Comparison of ENCODE assay signal across 8 mouse cellular contexts in genomic region chr5:44100544-44101230, GRCm38 (mm10). TPM values are rescaled to one million over a fixed set of nuclear protein-coding genes. Genes with fewer than 3 reads are reported as not detected.
DNase-seq lines count a peak whose midpoint lies in the region; ATAC-seq and TF ChIP-seq lines count a peak whose summit lies in the region.

No protein-coding gene starts in this region.

- H3K9ac ChIP-seq in hindbrain, embryonic 14.5 days: peak overlapping the region; percentile 82
- H3K9ac ChIP-seq in limb, embryonic 12.5 days (replicated peaks): peak overlapping the region; percentile 87
- peak overlapping the region; percentile 95 for H3K9ac ChIP-seq in midbrain, embryonic 11.5 days (ENCODE audit: low read length)

- TF ChIP-seq POLR2A in brain, embryonic 14.5 days (IDR thresholded peaks at IDR 0.05; ENCODE audit: borderline replicate concordance, extremely low read depth, insufficient read depth, insufficient read length, poor library complexity, severe bottlenecking): 0 out of 2 replicates have a peak, but pooled peaks have one; percentile 46
- TF ChIP-seq POLR2A in embryonic fibroblast, embryonic 13.5 days (IDR thresholded peaks at IDR 0.05; ENCODE audit: low read depth, low read length): no peak

- no peaks in the 10 kb centered on the region for H3K9me3 ChIP-seq in hindbrain, embryonic 14.5 days (ENCODE audit: control insufficient read depth, low read length)
- no peaks in the 10 kb centered on the region for H3K9me3 ChIP-seq in limb, embryonic 12.5 days
- no peaks in the 10 kb centered on the region for H3K9me3 ChIP-seq in midbrain, embryonic 11.5 days (ENCODE audit: control insufficient read depth, low read length)

- peak overlapping the region; percentile 49 for H3K4me3 ChIP-seq in embryonic fibroblast, embryonic 13.5 days (ENCODE audit: insufficient read depth, low read length)
- H3K4me3 ChIP-seq in hindbrain, embryonic 14.5 days (replicated peaks; ENCODE audit: low read length): peak overlapping the region; percentile 75
- H3K4me3 ChIP-seq in limb, embryonic 12.5 days (replicated peaks): peak overlapping the region; percentile 76
- H3K4me3 ChIP-seq in midbrain, embryonic 11.5 days (ENCODE audit: low read depth, low read length): peak overlapping the region; percentile 72

- WGBS in hindbrain, embryonic 14.5 days: under 1% methylated on average over 43 of the region's 43 CpGs
- WGBS in limb, embryonic 12.5 days: under 1% methylated on average over 42 of the region's 43 CpGs
- WGBS in midbrain, embryonic 11.5 days: under 1% methylated on average over 43 of the region's 43 CpGs

- no peaks in the 10 kb centered on the region for H3K27me3 ChIP-seq in hindbrain, embryonic 14.5 days (ENCODE audit: control insufficient read depth, insufficient read depth, low read length)
- 0 out of 2 replicates have a peak, but pooled peaks cover 3% of the 10 kb centered on the region for H3K27me3 ChIP-seq in limb, embryonic 12.5 days
- no peaks in the 10 kb centered on the region for H3K27me3 ChIP-seq in midbrain, embryonic 11.5 days (ENCODE audit: control insufficient read depth, insufficient read depth, low read length)

- H3K27ac ChIP-seq in embryonic fibroblast, embryonic 13.5 days (ENCODE audit: insufficient read depth, low read length): no peak overlapping the region
- H3K27ac ChIP-seq in hindbrain, embryonic 14.5 days: peak overlapping the region; percentile 82
- peak overlapping the region; percentile 97 for H3K27ac ChIP-seq in limb, embryonic 12.5 days
- peak overlapping the region; percentile 91 for H3K27ac ChIP-seq in midbrain, embryonic 11.5 days (ENCODE audit: low read depth, low read length)

- DNase-seq in heart, adult 11 months: peak; percentile 90
- DNase-seq in heart, adult 8-10 months (ENCODE audit: low spot score): no peak
- peak; percentile 89 for DNase-seq in brain, embryonic 14.5 days (ENCODE audit: low read depth)
- peak; percentile 64 for DNase-seq in hindbrain, embryonic 14.5 days (ENCODE audit: low spot score)
- peak; percentile 99 for DNase-seq in midbrain, embryonic 11.5 days (ENCODE audit: low spot score, missing footprints)
- peak; percentile 49 for DNase-seq in testis, postnatal 10 days (ENCODE audit: low spot score)

- no peaks in the 10 kb centered on the region for H3K36me3 ChIP-seq in hindbrain, embryonic 14.5 days (replicated peaks; ENCODE audit: control insufficient read depth, insufficient read depth)
- H3K36me3 ChIP-seq in limb, embryonic 12.5 days: no peaks in the 10 kb centered on the region
- no peaks in the 10 kb centered on the region for H3K36me3 ChIP-seq in midbrain, embryonic 11.5 days (ENCODE audit: control insufficient read depth, insufficient read depth, low read length)

- peak overlapping the region; percentile 95 for H3K4me2 ChIP-seq in hindbrain, embryonic 14.5 days (replicated peaks)
- peak overlapping the region; percentile 89 for H3K4me2 ChIP-seq in limb, embryonic 12.5 days
- peak overlapping the region; percentile 58 for H3K4me2 ChIP-seq in midbrain, embryonic 11.5 days

- ATAC-seq in hindbrain, embryonic 14.5 days (ENCODE audit: low FRiP score): peak; percentile 80
- ATAC-seq in limb, embryonic 12.5 days (ENCODE audit: insufficient number of reproducible peaks, insufficient read depth, low FRiP score, low TSS enrichment, low read depth): peak; percentile 74
- ATAC-seq in midbrain, embryonic 11.5 days (ENCODE audit: low FRiP score): peak; percentile 82

- H3K4me1 ChIP-seq in embryonic fibroblast, embryonic 13.5 days (ENCODE audit: control insufficient read depth, insufficient read depth, low read length): no peaks in the 10 kb centered on the region
- H3K4me1 ChIP-seq in hindbrain, embryonic 14.5 days (replicated peaks; ENCODE audit: control insufficient read depth, insufficient read depth, low read length): peaks cover 20% of the 10 kb centered on the region
- H3K4me1 ChIP-seq in limb, embryonic 12.5 days (replicated peaks): peaks cover 36% of the 10 kb centered on the region
- peaks cover 13% of the 10 kb centered on the region for H3K4me1 ChIP-seq in midbrain, embryonic 11.5 days (ENCODE audit: control insufficient read depth, insufficient read depth, low read length)

- no peak for TF ChIP-seq CTCF in brain, embryonic 14.5 days (IDR thresholded peaks at IDR 0.05; ENCODE audit: borderline replicate concordance, extremely low read depth, insufficient read depth, insufficient read length)
- TF ChIP-seq CTCF in embryonic fibroblast, embryonic 13.5 days (IDR thresholded peaks at IDR 0.05; ENCODE audit: borderline replicate concordance, insufficient read depth, low read length): no peak

RNA-seq across cellular contexts. Expression of gene Prom1, which starts 1.1 kb away (rescaled TPM):
- 10 to 100 TPM in 2 of 4 experiments, 1 to 10 TPM in 2; 7.3 to 10.9 (median 9.0) TPM for total RNA-seq in heart, adult 8-10 months (2022)
- polyA plus RNA-seq in brain, embryonic 14.5 days (2012; rRNA removed): 30.4 and 30.6 TPM in 2 replicates
- polyA plus RNA-seq in embryonic fibroblast, embryonic 13.5 days (2011; ENCODE audit: insufficient read length, low read depth, missing spikeins): 0.53 and 3.5 TPM in 2 replicates
- polyA plus RNA-seq in hindbrain, embryonic 14.5 days (2014; fragmentation: Nextera tagmentation; extraction: Ambion mirVana): 42.6 and 46.5 TPM in 2 replicates
- polyA plus RNA-seq in limb, embryonic 12.5 days (2016; fragmentation: Nextera tagmentation; extraction: Ambion mirVana): 85.0 and 86.2 TPM in 2 replicates
- 171 and 176 TPM in 2 replicates for polyA plus RNA-seq in midbrain, embryonic 11.5 days (2014; fragmentation: Nextera tagmentation; extraction: Ambion mirVana)
